Mouse (Mus musculus) naive thymus-derived CD4-positive, alpha-beta T cell, adult 2 months (primary cell): ENCODE results near the gene Card10.

ENCODE experiments used
- DNase-seq: peaks from one replicate; pipeline ENCODE4 v3.0.0-alpha.2; 2011; ENCODE audit warnings: low read depth

Gene Card10

GRCm38 (mm10) chr15:78834233-78835005, 31.6 kb upstream of the Card10 start:
- no peak for DNase-seq

GRCm38 (mm10) chr15:78833582-78833981, 30.7 kb upstream of the Card10 start:
- DNase-seq, result no peak

- DNase-seq, result no peak
These were observed 29.9 kb upstream of the Card10 start for GRCm38 (mm10) chr15:78832701-78833123.

GRCm38 (mm10) chr15:78831720-78832657, 29.1 kb upstream of the Card10 start:
- no peak for DNase-seq

- DNase-seq, result no peak
These were observed 28.2 kb upstream of the Card10 start for GRCm38 (mm10) chr15:78830742-78831719.

GRCm38 (mm10) chr15:78829636-78830035, 26.8 kb upstream of the Card10 start:
- no peak for DNase-seq

- peak; percentile 81 for DNase-seq
These were observed 25.5 kb upstream of the Card10 start for GRCm38 (mm10) chr15:78828315-78828714.

GRCm38 (mm10) chr15:78826213-78827204, 23.7 kb upstream of the Card10 start:
- DNase-seq, result peak; percentile 79

GRCm38 (mm10) chr15:78816074-78816391, 13.2 kb upstream of the Card10 start:
- DNase-seq, result no peak

GRCm38 (mm10) chr15:78815314-78816073, 12.7 kb upstream of the Card10 start:
- DNase-seq, result peak; percentile 40

- no peak for DNase-seq
These were observed 10.8 kb upstream of the Card10 start for GRCm38 (mm10) chr15:78813603-78814002.

GRCm38 (mm10) chr15:78810146-78810545, 7.3 kb upstream of the Card10 start:
- peak; percentile 43 for DNase-seq

- no peak for DNase-seq
These were observed 6.9 kb upstream of the Card10 start for GRCm38 (mm10) chr15:78809739-78810138.

GRCm38 (mm10) chr15:78808980-78809379, 6.1 kb upstream of the Card10 start:
- no peak for DNase-seq

GRCm38 (mm10) chr15:78807141-78807540, 4.3 kb upstream of the Card10 start:
- no peak for DNase-seq

- DNase-seq, result no peak
These were observed 3.8 kb upstream of the Card10 start for GRCm38 (mm10) chr15:78806614-78807013.

GRCm38 (mm10) chr15:78805351-78805750, 2.5 kb upstream of the Card10 start:
- DNase-seq, result no peak

GRCm38 (mm10) chr15:78804326-78804725, 1.5 kb upstream of the Card10 start:
- DNase-seq, result no peak

GRCm38 (mm10) chr15:78803499-78803900, 658 bp upstream of the Card10 start:
- no peak for DNase-seq
